Mouse (Mus musculus): ENCODE measurements at regions not wholly inside any gene's neighbourhood (a gene's known extent, or its start where the extent isn't known, plus 50 kb on each side); places are given as distances from the start of the nearest gene placed in this dataset.

DNA sequence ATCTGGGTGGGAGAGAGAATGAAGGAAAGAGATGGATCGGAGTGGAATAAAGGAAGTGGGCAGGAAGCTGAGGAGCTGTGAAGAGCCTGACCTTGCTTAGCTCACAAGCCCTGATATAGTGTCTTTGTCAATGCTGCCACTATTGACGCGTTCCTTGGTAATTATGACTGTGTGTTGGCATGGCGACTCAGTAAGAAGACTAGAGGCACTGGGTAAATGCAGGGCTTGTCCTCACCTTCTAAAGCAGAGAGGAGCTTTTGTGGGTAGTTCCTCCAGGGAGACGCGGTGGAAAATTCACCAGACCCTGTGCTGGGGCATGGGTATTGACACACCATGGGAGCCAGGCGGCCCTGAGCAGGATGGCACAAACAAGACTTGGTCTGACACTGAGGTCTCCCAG lies 52.8 kb upstream of the Polg start:
- DNase-seq (ENCODE audit: low spot score in 2 of 2): peak in 1 of 2 experiments; percentile 47

DNA sequence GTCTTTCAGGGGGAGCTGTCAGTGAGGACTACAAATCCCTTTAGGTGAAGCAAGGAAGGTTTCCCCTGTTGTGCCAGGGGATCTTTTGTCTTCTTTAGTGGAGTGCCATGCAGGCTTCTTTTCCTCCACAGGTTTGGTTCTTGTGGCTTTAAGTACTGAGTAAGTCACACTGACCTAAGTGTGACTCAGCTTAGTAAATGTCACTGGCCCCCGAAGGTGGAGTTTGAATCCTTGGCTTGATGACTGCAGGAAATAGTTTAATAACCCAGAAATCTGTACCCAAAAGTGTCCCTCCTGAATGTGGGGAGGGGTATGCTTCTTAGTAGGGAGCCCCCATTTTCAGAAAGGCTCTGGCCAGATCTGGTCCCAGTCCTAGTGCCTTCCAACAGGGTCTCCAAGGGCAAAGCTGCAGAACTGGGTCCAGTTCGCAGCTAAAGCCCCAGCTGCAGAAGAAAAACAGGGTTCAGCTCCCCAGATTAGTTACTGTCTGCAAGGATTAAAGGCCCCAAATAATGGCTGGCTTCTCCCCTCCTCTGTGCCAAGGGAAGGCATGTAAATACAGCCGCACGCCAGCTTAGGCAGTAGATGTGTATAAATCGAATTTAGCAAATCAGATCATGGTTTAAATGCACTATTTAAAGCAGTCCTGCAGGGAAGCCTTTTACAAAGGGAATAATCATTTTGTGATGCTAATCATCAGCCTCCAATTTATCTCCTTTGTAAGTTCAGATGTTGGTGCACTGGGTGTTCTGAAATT lies 51.6 kb upstream of the Polg start:
- DNase-seq (ENCODE audit: low spot score in 2 of 2): no peak

DNA sequence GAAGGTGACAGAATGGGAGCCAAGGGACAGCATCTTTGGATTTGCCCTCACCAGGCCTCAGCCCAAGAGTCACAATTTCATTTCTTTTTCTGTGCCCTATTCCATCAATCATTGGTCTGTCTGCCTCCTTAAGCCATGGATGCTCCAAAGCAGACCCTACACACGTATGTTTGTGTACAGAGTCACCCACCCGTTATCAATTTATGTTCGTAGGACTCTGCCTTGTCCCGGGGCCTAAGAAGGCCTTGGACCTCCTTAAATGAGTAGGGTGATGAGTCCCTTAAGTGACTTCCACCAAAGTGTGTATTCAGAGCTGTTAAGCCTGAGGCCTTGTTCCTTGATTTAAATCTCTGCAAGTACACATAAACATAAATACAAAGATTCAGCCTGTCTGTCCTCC lies 50.1 kb upstream of the Polg start:
- DNase-seq (ENCODE audit: low spot score in 2 of 2): no peak
